Mouse (Mus musculus) ES-E14 (cell line): ENCODE results near the gene Mael. TPM values are rescaled to one million over a fixed set of nuclear protein-coding genes. Genes with fewer than 3 reads are reported as not detected.

ENCODE experiments used
- DNase-seq: peaks from one replicate; pipeline ENCODE4 v3.0.0-alpha.2; 2013; ENCODE audit warnings: low read depth, low spot score
- H3K27ac ChIP-seq: 2 replicates; pipeline ENCODE4 v1.5.1; 2012; ENCODE audit warnings: low read depth, mild to moderate bottlenecking, low read length, moderate library complexity, mixed read lengths; ENCODE audit not compliant: poor library complexity, insufficient read depth, severe bottlenecking
- H3K36me3 ChIP-seq: 2 replicates; pipeline ENCODE4 v1.6.1; 2012; ENCODE audit warnings: mild to moderate bottlenecking, low read length, moderate library complexity, mixed read lengths; ENCODE audit not compliant: control insufficient read depth, poor library complexity, insufficient read depth, severe bottlenecking
- H3K4me1 ChIP-seq, 2 experiments: fragments of 150-350 bp in 1 of 2; sonication (generic) in 1 of 2; 2 replicates each; pipeline ENCODE4 v1.6.1; 2012; ENCODE audit warnings: low read length in 2 of 2, mild to moderate bottlenecking in 1 of 2, mixed read lengths in 1 of 2; ENCODE audit not compliant: control insufficient read depth in 2 of 2, insufficient read depth in 2 of 2, poor library complexity in 1 of 2
- H3K4me3 ChIP-seq, 2 experiments: fragments of 150-350 bp in 1 of 2; sonication (generic) in 1 of 2; 2 replicates each; pipeline ENCODE4 v1.5.1; 2012; ENCODE audit warnings: low read length in 2 of 2, low read depth in 1 of 2, mild to moderate bottlenecking in 1 of 2, mixed read lengths in 1 of 2; ENCODE audit not compliant: insufficient read depth in 1 of 2, poor library complexity in 1 of 2, severe bottlenecking in 1 of 2
- H3K9ac ChIP-seq: 2 replicates; pipeline ENCODE4 v1.6.1; 2012; ENCODE audit warnings: low read depth, mild to moderate bottlenecking, low read length, mixed read lengths; ENCODE audit not compliant: poor library complexity, insufficient read depth, severe bottlenecking
- H3K9me3 ChIP-seq: fragments of 150-350 bp; sonication (generic); 2 replicates; pipeline ENCODE4 v1.6.1; 2012; ENCODE audit warnings: low read depth, mild to moderate bottlenecking, low read length; ENCODE audit not compliant: control insufficient read depth, insufficient read depth
- CHD2 ChIP-seq: IDR thresholded peaks from 2 replicates; pipeline ENCODE4 v1.6.1; 2014; ENCODE audit warnings: mild to moderate bottlenecking, low read depth, low read length, inconsistent platforms
- HCFC1 ChIP-seq: IDR thresholded peaks from 2 replicates; pipeline ENCODE4 v1.6.1; 2012; ENCODE audit warnings: low read length, inconsistent platforms, borderline replicate concordance; ENCODE audit not compliant: insufficient read depth
- MAFK ChIP-seq: IDR thresholded peaks from 2 replicates; pipeline ENCODE4 v1.6.1; 2014; ENCODE audit warnings: mild to moderate bottlenecking, low read depth, low read length, inconsistent platforms; ENCODE audit not compliant: insufficient read depth
- ZC3H11A ChIP-seq: IDR thresholded peaks from 2 replicates; pipeline ENCODE4 v1.6.1; 2012; ENCODE audit warnings: low read depth, mild to moderate bottlenecking, inconsistent platforms, low read length, borderline replicate concordance
- ZNF384 ChIP-seq: IDR thresholded peaks from 2 replicates; pipeline ENCODE4 v1.6.1; 2012; ENCODE audit warnings: low read depth, low read length, inconsistent platforms
- in situ Hi-C, 2 experiments: fragments of 600-800 bp; cut with MboI; formaldehyde crosslinking; loops; one replicate each; pipeline ENCODE4 v1.15.1; 2025; ENCODE audit warnings: low sequenced_read_pairs in 2 of 2, inconsistent platforms in 1 of 2; ENCODE audit not compliant: unreplicated experiment in 2 of 2
- total RNA-seq: library from RNA; depleted of rRNA; stranded (reverse); fragments of 300-350 nt; gene quantifications from 2 replicates; pipeline ENCODE4 v1.2.3, GENCODE M21; 2012

Gene Mael
- total RNA-seq, 1 experiment: 25.7 TPM

DNA sequence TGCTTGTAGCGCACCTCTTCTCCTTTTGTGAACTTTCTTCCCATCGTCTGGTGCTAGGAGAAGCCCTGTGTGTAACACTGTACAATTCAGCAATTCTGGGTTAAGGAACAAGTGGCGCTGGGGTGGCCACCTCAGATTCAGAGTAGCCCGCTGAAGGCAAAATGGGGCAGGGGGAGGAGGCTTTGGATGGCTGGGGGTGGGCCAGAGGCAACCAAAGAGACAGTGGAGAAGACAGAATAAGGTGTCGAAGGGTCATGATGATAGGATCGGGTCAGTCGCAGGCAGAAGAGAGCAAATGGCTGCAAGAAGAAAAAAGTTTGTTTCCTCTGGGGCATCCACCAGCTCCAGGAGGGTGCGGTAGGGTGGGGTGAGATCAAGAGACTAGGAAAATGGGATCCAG lies 16.5 kb upstream of the Mael start:
- H3K4me3 ChIP-seq: no peak overlapping the region
- in situ Hi-C loops: no loop called here
- H3K27ac ChIP-seq: no peak overlapping the region
- TF ChIP-seq ZNF384: no peak
- no peak for TF ChIP-seq CHD2
- no peak for TF ChIP-seq HCFC1
- no peak for TF ChIP-seq ZC3H11A
- TF ChIP-seq MAFK: no peak
- no peaks in the 10 kb centered on the region for H3K9me3 ChIP-seq
- H3K4me1 ChIP-seq: 0 out of 4 replicates have a peak, but pooled peaks cover 0 to 2% of the 10 kb centered on the region in 2 experiments
- no peak overlapping the region for H3K9ac ChIP-seq
- H3K36me3 ChIP-seq: no peaks in the 10 kb centered on the region
- DNase-seq: no peak

DNA sequence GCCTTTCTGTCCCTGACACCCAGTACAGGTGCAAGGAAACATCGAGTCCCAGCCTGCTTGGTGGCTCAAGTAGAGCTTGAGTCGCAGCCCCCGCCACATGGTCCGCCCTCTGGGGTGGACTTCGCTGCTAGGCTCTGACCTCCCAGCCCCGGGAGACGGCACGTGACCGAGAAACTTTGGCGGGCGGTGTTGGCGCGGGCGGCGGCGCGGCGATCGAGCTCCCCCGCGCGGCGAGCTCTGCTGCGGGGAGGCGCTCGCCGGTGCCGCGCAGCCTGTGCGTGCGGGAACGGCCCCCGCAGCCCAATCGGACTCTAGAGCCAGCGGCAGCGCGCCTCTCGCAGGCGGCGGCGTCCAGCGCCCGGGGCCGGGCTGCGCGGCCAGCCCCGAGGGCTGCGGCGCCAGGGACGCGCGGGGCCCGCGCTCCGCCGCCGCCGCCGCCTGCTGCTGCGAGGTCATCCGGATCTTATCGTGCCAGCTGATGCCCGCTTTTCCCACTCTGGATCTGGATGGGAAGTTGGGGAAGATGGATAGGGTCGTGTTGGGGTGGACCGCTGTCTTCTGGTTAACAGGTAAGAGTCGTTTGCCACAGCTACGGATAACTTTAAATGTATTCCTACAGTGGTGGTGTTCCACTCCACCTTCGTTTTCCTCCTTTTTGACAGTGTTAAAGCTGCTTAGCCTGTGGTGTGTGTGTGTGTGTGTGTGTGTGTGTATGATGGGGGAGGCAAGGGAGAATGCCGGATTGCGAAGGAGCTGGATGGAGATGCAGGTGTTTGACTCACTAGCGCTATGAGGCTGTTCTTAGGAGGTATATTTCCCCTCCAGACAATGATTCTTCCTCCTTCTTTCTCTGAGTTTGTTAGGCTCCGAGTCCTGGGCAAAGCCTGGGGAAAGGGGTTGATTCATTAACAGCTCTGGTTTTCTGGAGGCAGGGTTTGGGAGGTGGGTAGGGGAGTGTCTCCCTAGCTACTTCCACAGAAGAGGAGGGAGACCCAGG lies 15.6 kb upstream of the Mael start, which contains the start of gene Ildr2:
Gene Ildr2 (plus strand): TSS at position 242 of the 997 bp plus-strand sequence.
- Histone ChIP-seq H3K9ac (peak within 1 kb of the TSS; percentile 62), H3K4me1 (0 out of 4 replicates have a peak, but pooled peaks cover 0 to 2% of the 10 kb centered on the region in 2 experiments), H3K36me3 (no peaks in the 10 kb centered on the region), H3K27ac (no peak within 1 kb of the TSS), H3K4me3 (peak within 1 kb of the TSS; percentile 61 to 67), H3K9me3 (no peaks in the 10 kb centered on the region)
- TF ChIP-seq ZC3H11A (no peak), HCFC1 (no peak), CHD2 (no peak), MAFK (no peak), ZNF384 (no peak)
- no peak for DNase-seq
- in situ Hi-C loops: no loop called here

GRCm38 (mm10) chr1:166244285-166244684 lies 5.7 kb upstream of the Mael start:
- Histone ChIP-seq H3K4me3 (no peak overlapping the region), H3K4me1 (no peaks in the 10 kb centered on the region), H3K9me3 (no peaks in the 10 kb centered on the region), H3K36me3 (no peaks in the 10 kb centered on the region), H3K9ac (no peak overlapping the region), H3K27ac (no peak overlapping the region)
- no peak for DNase-seq
- TF ChIP-seq ZNF384 (no peak), ZC3H11A (no peak), MAFK (no peak), CHD2 (no peak), HCFC1 (no peak)
- in situ Hi-C loops: no loop called here

DNA sequence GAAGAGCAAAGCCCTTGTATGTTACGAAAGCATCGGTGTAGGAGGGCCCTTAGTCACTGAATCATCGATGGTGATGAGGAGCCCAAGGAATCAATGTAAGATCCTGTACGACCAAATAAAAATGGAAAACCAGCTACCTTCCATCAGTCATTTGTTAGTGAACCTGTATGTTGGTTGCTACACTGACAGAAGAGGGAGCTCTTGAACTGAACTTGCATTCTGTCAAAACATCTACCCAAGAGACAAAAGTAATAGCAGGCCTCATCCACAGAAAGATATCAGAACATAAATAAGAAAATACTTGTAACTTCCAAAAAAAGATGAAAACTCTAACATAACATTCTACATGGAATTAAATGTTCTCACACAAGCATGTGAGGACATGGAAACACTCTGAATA lies 24.4 kb downstream of the Mael start:
- in situ Hi-C loops: no loop called here
- Histone ChIP-seq H3K4me3 (no peak overlapping the region), H3K36me3 (no peaks in the 10 kb centered on the region), H3K4me1 (no peaks in the 10 kb centered on the region), H3K9ac (no peak overlapping the region), H3K9me3 (no peaks in the 10 kb centered on the region), H3K27ac (no peak overlapping the region)
- no peak for TF ChIP-seq HCFC1
- TF ChIP-seq CHD2: no peak
- no peak for TF ChIP-seq ZNF384
- no peak for TF ChIP-seq MAFK
- TF ChIP-seq ZC3H11A: no peak
- no peak for DNase-seq
